Comparison of ENCODE assay signal across 1 mouse cellular context in genomic region chr2:113774150-113774805, GRCm38 (mm10).
TF ChIP-seq lines count a peak whose summit lies in the region.

No protein-coding gene starts in this region.

TF ChIP-seq in CH12.LX, 34 proteins besides CTCF, POLR2A, EP300 and RAD21 (continued from another document):
- TF ChIP-seq HCFC1 (IDR thresholded peaks at IDR 0.05; ENCODE audit: low read depth, low read length), result no peak
- no peak for TF ChIP-seq USF1 (IDR thresholded peaks at IDR 0.05; ENCODE audit: low read depth, low read length)
- no peak for TF ChIP-seq UBTF (IDR thresholded peaks at IDR 0.05; ENCODE audit: low read depth, low read length)
- no peak for TF ChIP-seq ELF1 (IDR thresholded peaks at IDR 0.05; ENCODE audit: low read depth, low read length)
- TF ChIP-seq TBP (conservative IDR thresholded peaks at IDR 0.05; ENCODE audit: low read depth, low read length), result no peak
- no peak for TF ChIP-seq SIN3A (IDR thresholded peaks at IDR 0.05; ENCODE audit: low read length)
- TF ChIP-seq TCF12 (IDR thresholded peaks at IDR 0.05; ENCODE audit: low read depth, low read length), result no peak
- no peak for TF ChIP-seq KAT2A (IDR thresholded peaks at IDR 0.05; ENCODE audit: insufficient replicate concordance, low read length)
- TF ChIP-seq USF2 (conservative IDR thresholded peaks at IDR 0.05; ENCODE audit: low read depth, low read length), result no peak
- no peak for TF ChIP-seq ETS1 (conservative IDR thresholded peaks at IDR 0.05; ENCODE audit: low read depth, low read length)
- TF ChIP-seq POLR2AphosphoS2 (IDR thresholded peaks at IDR 0.05; ENCODE audit: low read depth, low read length), result no peak
- TF ChIP-seq CHD2 (IDR thresholded peaks at IDR 0.05; ENCODE audit: low read length), result no peak
- no peak for TF ChIP-seq JUND (conservative IDR thresholded peaks at IDR 0.05; ENCODE audit: low read depth, low read length)
